Mouse (Mus musculus) lung, postnatal 0 days (tissue): ENCODE results near the gene Mast4. TPM values are rescaled to one million over a fixed set of nuclear protein-coding genes. Genes with fewer than 3 reads are reported as not detected.
"Not testable (repeated sequence)": the region's sequence is repeated elsewhere in the genome, so short reads cannot be mapped to it uniquely, and the experiment has no call there.

Source experiments
- ATAC-seq: fragments of 200-750 bp; cut with Nextera tagmentation; 2 replicates; pipeline ENCODE4 v1.8.0; 2017; ENCODE audit warnings: moderate library complexity
- DNase-seq: peaks from one replicate; pipeline ENCODE4 v3.0.0-alpha.2; 2016; ENCODE audit warnings: low spot score
- H3K27ac ChIP-seq: fragments of 300-500 bp; sonication (generic); 2 replicates; pipeline ENCODE4 v1.5.1; 2014; ENCODE audit warnings: antibody characterized with exemption, mild to moderate bottlenecking, low read length, mixed read lengths
- H3K27me3 ChIP-seq: fragments of 300-500 bp; sonication (generic); replicated peaks from 2 replicates; pipeline ENCODE4 v1.6.1; 2014; ENCODE audit warnings: low read length, mixed read lengths; ENCODE audit not compliant: insufficient read depth
- H3K36me3 ChIP-seq: fragments of 300-500 bp; sonication (generic); 2 replicates; pipeline ENCODE4 v1.6.1; 2014; ENCODE audit warnings: low read length, mixed read lengths; ENCODE audit not compliant: insufficient read depth
- H3K4me1 ChIP-seq: fragments of 300-500 bp; sonication (generic); 2 replicates; pipeline ENCODE4 v1.6.1; 2014; ENCODE audit warnings: antibody characterized with exemption, low read depth, low read length, mixed read lengths; ENCODE audit not compliant: insufficient read depth
- H3K4me2 ChIP-seq: fragments of 300-500 bp; sonication (generic); replicated peaks from 2 replicates; pipeline ENCODE4 v1.6.1; 2014; ENCODE audit warnings: low read depth, mild to moderate bottlenecking, low read length, moderate library complexity, mixed read lengths
- H3K4me3 ChIP-seq: fragments of 300-500 bp; sonication (generic); 2 replicates; pipeline ENCODE4 v1.5.1; 2014; ENCODE audit warnings: low read depth, low read length
- H3K9ac ChIP-seq: fragments of 300-500 bp; sonication (generic); replicated peaks from 2 replicates; pipeline ENCODE4 v1.6.1; 2014; ENCODE audit warnings: low read depth, mild to moderate bottlenecking
- H3K9me3 ChIP-seq: fragments of 300-500 bp; sonication (generic); 2 replicates; pipeline ENCODE4 v1.6.1; 2016; ENCODE audit warnings: low read length, mixed read lengths
- CTCF ChIP-seq: IDR thresholded peaks from 2 replicates; pipeline ENCODE4 v1.5.1; 2016; ENCODE audit warnings: antibody characterized with exemption, mild to moderate bottlenecking
- EP300 ChIP-seq: IDR thresholded peaks from 2 replicates; pipeline ENCODE4 v1.6.1; 2016; ENCODE audit warnings: antibody characterized with exemption, mild to moderate bottlenecking, control low read depth
- WGBS: fragments of 180-500 bp; shearing (Covaris S2); extraction: QIAGEN DNeasy Blood & Tissue Kit; methylation state at CpG from one replicate; pipeline ENCODE4 v1.1.7; 2014; 5-methylcytosine and 5-hydroxymethylcytosine counted together
- polyA plus RNA-seq: library from polyadenylated mRNA; unstranded; fragments of >200 nt; fragmentation: Nextera tagmentation; extraction: Ambion mirVana; gene quantifications from 2 replicates; pipeline ENCODE4 v1.2.1, GENCODE M21; 2015

The Mast4 gene
- polyA plus RNA-seq, 1 experiment from 2014 or later: 15.5 TPM

- H3K9me3 ChIP-seq: no peaks in the 10 kb centered on the region
- H3K4me1 ChIP-seq: no peaks in the 10 kb centered on the region
- DNase-seq (no peak), ATAC-seq (no peak)
- no peak overlapping the region for H3K9ac ChIP-seq
- no peak overlapping the region for H3K4me3 ChIP-seq
- H3K27ac ChIP-seq: no peak overlapping the region
- H3K36me3 ChIP-seq: peaks cover 39% of the 10 kb centered on the region
- no peaks in the 10 kb centered on the region for H3K27me3 ChIP-seq
- H3K4me2 ChIP-seq: no peak overlapping the region
- 85% methylated on average over 13 of the region's 13 CpGs for WGBS
- TF ChIP-seq EP300: no peak
- TF ChIP-seq CTCF: no peak
Measured at GRCm38 (mm10) chr13:102739720-102740535, 594.4 kb downstream of the Mast4 start.

GRCm38 (mm10) chr13:102737811-102738210 is 596.5 kb downstream of the Mast4 start:
- Histone ChIP-seq H3K4me1 (no peaks in the 10 kb centered on the region), H3K4me2 (no peak overlapping the region), H3K9ac (no peak overlapping the region), H3K9me3 (no peaks in the 10 kb centered on the region), H3K27ac (no peak overlapping the region), H3K27me3 (no peaks in the 10 kb centered on the region), H3K36me3 (peaks cover 39% of the 10 kb centered on the region), H3K4me3 (no peak overlapping the region)
- DNase-seq (no peak), ATAC-seq (no peak)
- TF ChIP-seq CTCF (no peak), EP300 (no peak)
- WGBS: 93% methylated on average over 7 of the region's 7 CpGs

GRCm38 (mm10) chr13:102733063-102733462 is 601.2 kb downstream of the Mast4 start:
- no peak overlapping the region for H3K9ac ChIP-seq
- ATAC-seq: no peak
- H3K27me3 ChIP-seq: no peaks in the 10 kb centered on the region
- H3K36me3 ChIP-seq: peaks cover 24% of the 10 kb centered on the region; the same call in 1 of the 2 replicates
- H3K9me3 ChIP-seq: no peaks in the 10 kb centered on the region
- TF ChIP-seq EP300: no peak
- TF ChIP-seq CTCF: no peak
- no peak for DNase-seq
- H3K27ac ChIP-seq: no peak overlapping the region
- H3K4me2 ChIP-seq: no peak overlapping the region
- 61% methylated on average over 2 of the region's 2 CpGs for WGBS
- H3K4me3 ChIP-seq: no peak overlapping the region
- H3K4me1 ChIP-seq: no peaks in the 10 kb centered on the region

- H3K9me3 ChIP-seq, ATAC-seq, DNase-seq, H3K4me1 ChIP-seq, H3K4me3 ChIP-seq, H3K27me3 ChIP-seq, H3K4me2 ChIP-seq, H3K27ac ChIP-seq, H3K9ac ChIP-seq, H3K36me3 ChIP-seq: not testable (repeated sequence)
- 80% methylated on average over 7 of the region's 7 CpGs for WGBS
Measured at GRCm38 (mm10) chr13:102728951-102729350, 605.3 kb downstream of the Mast4 start.

GRCm38 (mm10) chr13:102728035-102728434 is 606.3 kb downstream of the Mast4 start:
- no peak overlapping the region for H3K4me3 ChIP-seq
- H3K9ac ChIP-seq: no peak overlapping the region
- no peaks in the 10 kb centered on the region for H3K9me3 ChIP-seq
- no peaks in the 10 kb centered on the region for H3K36me3 ChIP-seq
- DNase-seq: peak; percentile 17
- 41% methylated on average over 3 of the region's 3 CpGs for WGBS
- H3K4me2 ChIP-seq: no peak overlapping the region
- no peak for ATAC-seq
- no peaks in the 10 kb centered on the region for H3K4me1 ChIP-seq
- TF ChIP-seq CTCF (no peak), EP300 (no peak)
- H3K27me3 ChIP-seq: no peaks in the 10 kb centered on the region
- H3K27ac ChIP-seq: no peak overlapping the region

GRCm38 (mm10) chr13:102726876-102727275 is 607.4 kb downstream of the Mast4 start:
- no peaks in the 10 kb centered on the region for H3K36me3 ChIP-seq
- ATAC-seq (no peak), DNase-seq (no peak)
- no peaks in the 10 kb centered on the region for H3K9me3 ChIP-seq
- H3K4me2 ChIP-seq: no peak overlapping the region
- 83% methylated on average over 1 of the region's 1 CpGs for WGBS
- no peak overlapping the region for H3K4me3 ChIP-seq
- H3K9ac ChIP-seq: no peak overlapping the region
- no peaks in the 10 kb centered on the region for H3K27me3 ChIP-seq
- H3K27ac ChIP-seq: no peak overlapping the region
- no peaks in the 10 kb centered on the region for H3K4me1 ChIP-seq
- TF ChIP-seq EP300 (no peak), CTCF (no peak)
